ENCODE assay signal across 12 mouse cellular contexts in the genomic region with DNA sequence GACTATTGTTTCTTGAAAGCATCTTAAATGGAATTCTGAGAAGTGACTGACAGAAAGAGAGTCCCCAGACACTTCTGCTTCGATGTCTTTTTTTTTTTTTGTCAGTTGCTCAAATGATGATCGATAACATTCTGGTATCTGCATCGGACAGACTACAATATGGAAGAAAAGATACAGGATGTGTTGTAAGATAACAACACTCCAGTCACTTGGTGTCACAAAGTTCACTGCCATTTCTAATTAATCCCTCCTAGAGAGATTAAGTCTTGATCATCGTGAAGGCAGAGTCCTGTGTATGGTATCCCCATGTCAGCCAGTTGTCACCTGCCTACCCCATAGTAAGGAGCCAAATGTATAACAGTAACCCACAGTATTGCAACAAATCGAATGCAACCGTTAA.
"Had no signal": no experiment of that assay in that cellular context is flagged by ENCODE, and none has a peak within 500 bp of the region (broad histone marks: within the 10 kb centered on the region; RNA-seq: fewer than 3 reads in every experiment).

No protein-coding gene starts in this region.

- H3K36me3 ChIP-seq: kidney, embryonic 15.5 days; lung, embryonic 15.5 days; midbrain, embryonic 12.5 days; neural tube, embryonic 12.5 days had no signal

- H3K9me3 ChIP-seq: kidney, embryonic 15.5 days; lung, embryonic 15.5 days; megakaryocyte, embryonic 14.5 days; midbrain, embryonic 12.5 days; neural tube, embryonic 12.5 days had no signal

- H3K27me3 ChIP-seq: kidney, embryonic 15.5 days; lung, embryonic 15.5 days; megakaryocyte, embryonic 14.5 days; midbrain, embryonic 12.5 days; neural tube, embryonic 12.5 days had no signal

- DNase-seq: kidney, adult 18-20 months; kidney, postnatal 14 days; left cerebral cortex, postnatal 4 days; lung, postnatal 14 days; thymus, postnatal 4 days had no signal

- H3K4me3 ChIP-seq: kidney, embryonic 15.5 days; lung, embryonic 15.5 days; megakaryocyte, embryonic 14.5 days; midbrain, embryonic 12.5 days; neural tube, embryonic 12.5 days had no signal

- H3K4me2 ChIP-seq: kidney, embryonic 15.5 days; lung, embryonic 15.5 days; midbrain, embryonic 12.5 days; neural tube, embryonic 12.5 days had no signal

- H3K9ac ChIP-seq: kidney, embryonic 15.5 days; lung, embryonic 15.5 days; midbrain, embryonic 12.5 days; neural tube, embryonic 12.5 days had no signal

- H3K27ac ChIP-seq: kidney, embryonic 15.5 days; lung, embryonic 15.5 days; macrophage; midbrain, embryonic 12.5 days; neural tube, embryonic 12.5 days; stomach, postnatal 0 days had no signal

- H3K4me1 ChIP-seq: kidney, embryonic 15.5 days; lung, embryonic 15.5 days; megakaryocyte, embryonic 14.5 days; neural tube, embryonic 12.5 days had no signal
